Mouse (Mus musculus) kidney, adult 8-10 months (tissue): ENCODE results near the gene Gzmk.
"Not testable (repeated sequence)": the region's sequence is repeated elsewhere in the genome, so short reads cannot be mapped to it uniquely, and the experiment has no call there.

Experiments
- DNase-seq, 2 experiments: peaks; one replicate each; pipeline ENCODE4 v3.0.0; 2022

Gene Gzmk

DNA sequence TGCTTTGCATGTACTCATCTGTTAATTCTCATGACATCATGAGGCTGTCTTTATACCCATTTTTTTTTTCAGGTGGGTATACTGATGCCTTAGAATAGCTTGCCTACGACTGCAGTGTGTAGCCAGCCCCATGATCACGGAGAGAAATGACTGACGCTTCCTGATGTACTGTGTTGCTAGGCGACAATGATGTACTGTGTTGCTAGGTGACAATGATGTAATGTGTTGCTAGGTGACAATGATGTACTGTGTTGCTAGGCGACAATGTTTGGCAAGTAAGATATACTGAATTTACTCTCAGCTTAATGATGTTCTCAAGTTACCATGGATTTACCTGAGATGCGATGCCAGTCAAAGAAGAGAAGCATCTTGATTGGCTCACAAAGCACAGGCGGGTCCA is at the start of gene Gzmk:
Gene Gzmk, minus strand, starts transcription at position 98 of the 400 bp plus-strand sequence.
- DNase-seq = no peak

DNA sequence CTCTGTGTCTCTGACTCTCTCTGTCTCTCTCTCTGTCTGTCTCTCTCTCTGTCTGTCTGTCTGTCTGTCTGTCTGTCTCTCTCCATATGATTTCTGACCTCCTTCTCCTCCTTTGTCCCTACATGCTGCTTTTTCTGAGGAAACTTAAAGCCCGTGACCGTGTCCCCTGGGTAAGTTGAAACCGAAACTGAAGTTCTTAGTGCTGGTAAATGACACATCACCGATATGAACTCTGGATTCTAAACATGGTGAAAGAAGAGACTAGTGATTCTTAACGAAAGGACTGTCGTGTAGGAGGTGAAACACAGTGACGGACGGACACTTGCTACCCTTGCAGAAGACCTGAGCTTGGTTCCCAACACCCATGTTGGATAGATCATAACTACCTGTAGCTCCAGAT is 45.5 kb upstream of the Gzmk start:
- no peak for DNase-seq

DNA sequence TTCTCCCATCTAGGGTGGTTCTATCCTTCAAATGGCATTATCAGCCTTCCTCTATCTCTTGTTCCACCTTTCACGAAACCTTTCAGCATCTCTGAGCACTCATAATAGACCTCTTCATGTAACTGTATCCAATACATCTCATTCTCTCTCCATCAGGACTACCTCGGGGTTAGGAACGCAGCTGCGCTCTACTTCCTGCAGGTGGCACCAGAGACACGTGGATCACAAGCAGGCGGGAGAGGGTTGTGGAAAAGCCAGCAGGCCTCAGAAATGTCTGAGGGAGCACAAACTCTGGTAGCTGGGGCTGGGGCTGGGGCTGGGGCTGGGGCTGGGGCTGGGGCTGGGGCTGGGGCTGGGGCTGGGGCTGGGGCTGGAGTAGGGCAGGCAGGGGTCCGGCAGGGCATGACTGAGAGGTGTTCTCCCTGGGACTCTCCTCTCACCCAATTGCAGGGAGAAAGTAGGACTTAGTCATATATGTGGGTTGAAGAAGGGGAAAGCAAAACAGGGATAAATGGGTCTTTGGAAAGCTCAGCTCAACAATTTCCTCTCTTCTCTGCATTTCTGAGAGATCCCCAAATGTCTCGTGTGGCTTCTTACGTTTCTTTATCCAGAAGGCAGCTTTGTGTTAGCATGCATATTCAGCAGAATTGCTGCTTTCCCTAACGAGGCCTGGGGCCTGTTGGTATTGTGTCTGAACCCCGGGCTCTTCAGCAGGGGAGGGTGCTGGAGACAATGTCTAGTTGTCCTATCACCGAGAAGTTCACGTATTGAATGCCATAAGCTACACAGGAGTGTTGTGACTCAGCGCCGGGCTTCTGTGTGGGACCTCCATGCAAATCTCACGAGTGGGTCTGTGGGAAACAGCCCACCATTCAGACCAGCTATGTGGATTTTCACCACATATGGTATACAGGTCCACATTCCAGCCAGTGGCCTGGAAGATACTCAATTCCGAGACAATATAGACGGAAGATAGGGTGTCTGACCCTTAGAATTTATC is 44.4 kb upstream of the Gzmk start:
- peak; percentile 63 to 79 for DNase-seq

DNA sequence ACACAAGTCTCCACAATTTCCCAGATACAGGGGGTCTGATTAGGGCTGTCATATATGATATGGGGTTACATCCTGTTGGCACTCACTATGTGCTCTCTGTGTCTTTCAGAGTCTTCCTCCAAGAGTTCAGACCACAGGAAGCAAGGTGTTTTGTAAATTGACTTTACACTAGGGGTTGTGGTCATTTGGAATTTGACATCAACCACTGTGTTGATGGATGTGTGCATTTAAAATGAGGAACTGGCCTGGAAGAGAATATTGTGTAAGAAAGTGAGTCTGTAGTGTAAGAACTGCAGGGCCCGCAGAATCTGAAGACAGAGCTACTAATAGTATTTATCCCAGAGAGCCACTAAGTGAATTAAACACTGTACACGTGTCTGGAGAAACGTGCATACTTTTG is 41.5 kb upstream of the Gzmk start:
- no peak for DNase-seq

DNA sequence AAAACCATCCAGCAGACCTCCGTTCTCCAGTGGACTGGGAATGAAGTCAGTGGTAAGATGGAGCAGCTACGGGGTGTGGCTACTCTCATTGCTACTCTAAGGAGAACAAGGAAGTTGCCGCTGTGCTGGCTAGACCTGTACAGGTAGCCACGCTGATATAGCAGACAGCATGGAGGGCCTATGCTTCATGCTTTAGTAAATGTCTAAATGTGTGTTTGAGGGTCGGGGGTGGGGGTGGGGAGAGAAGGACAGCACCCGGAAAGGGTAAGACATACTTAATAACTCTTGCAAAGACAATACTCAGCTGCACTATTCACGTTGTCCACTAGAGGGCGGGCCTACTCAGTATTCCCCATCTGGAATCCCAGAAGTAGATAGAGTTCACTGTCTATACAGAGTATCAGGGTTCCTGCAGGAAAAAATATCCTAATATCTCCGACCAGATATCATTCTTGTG is 40.8 kb upstream of the Gzmk start:
- peak; percentile 27 to 80 for DNase-seq

DNA sequence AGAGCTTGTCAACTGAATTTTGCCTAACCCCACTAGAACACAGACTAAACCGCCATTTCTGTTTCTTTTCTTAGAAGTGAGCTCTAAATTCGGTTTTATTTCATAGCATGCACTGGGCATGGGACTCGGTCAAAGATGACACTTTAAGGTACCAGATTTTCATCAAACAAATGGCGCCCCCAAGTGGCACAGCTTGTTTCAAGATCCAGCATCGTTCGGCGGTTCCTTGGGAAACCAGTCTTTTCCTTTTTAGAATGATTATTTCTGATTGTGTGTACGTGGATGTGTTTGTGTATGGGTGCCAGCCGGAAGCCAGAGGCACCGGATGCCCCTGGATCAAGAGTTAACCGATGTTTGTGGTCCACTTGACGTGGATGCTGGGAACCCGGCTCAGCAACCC is 39.5 kb upstream of the Gzmk start:
- peak in 1 of 2 experiments; percentile 57 for DNase-seq

DNA sequence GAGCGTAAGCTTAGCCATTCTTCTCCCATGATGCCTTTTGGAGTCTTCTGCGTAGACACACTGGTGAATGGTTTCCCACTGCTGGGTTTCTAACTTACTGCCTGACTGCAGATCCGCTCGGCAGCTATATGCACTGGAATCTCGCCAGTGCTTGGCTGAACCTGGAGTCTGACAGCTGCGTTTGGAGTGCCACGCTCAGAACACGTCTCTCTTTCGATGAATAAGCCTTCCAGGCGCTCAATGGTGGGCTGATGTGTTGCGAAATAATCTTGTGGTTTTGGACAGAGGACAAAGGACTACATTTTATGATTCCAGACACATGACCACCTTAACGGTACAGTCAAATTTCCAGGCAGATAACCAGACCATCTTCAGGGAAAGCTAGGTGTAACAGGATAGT is 37.1 kb upstream of the Gzmk start:
- no peak for DNase-seq

DNA sequence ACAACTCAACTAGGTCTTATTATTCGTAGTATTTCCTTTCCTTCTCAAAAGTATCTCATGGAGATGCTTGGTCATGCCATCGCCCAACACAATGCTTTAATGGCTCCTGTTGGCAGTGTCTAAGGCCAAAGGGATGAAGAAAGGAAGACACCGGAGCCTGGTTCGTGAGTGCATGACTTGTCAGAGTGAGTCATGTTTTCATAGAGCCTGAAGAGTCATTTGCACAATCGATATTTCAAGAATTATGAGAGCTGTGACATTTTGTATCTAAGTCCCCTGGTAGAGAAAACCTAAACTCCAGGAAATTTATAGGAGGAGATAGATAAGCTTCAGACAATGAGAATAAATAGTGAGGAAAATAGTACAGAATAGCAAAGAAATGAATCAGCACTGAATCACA is 33.5 kb upstream of the Gzmk start:
- DNase-seq = no peak

DNA sequence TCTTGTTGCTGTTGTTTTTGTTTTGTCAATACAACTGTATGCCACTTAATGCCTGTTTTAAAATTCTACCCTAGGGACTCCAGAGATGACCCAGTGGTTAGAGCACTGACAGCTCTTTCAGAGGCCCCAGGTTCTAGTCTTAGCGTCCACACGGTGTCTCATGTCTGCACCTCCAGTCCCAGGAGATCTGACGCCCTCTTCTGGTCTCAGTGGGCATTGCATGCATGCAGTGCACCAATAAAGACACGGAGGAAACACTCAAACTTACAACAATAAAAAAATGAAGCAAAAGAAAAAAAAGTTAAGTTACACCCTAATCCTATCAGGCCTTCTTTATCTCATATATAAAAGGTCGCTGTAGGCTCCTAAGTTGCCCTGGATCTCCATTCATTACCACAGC is 31.5 kb upstream of the Gzmk start:
- DNase-seq = no peak

DNA sequence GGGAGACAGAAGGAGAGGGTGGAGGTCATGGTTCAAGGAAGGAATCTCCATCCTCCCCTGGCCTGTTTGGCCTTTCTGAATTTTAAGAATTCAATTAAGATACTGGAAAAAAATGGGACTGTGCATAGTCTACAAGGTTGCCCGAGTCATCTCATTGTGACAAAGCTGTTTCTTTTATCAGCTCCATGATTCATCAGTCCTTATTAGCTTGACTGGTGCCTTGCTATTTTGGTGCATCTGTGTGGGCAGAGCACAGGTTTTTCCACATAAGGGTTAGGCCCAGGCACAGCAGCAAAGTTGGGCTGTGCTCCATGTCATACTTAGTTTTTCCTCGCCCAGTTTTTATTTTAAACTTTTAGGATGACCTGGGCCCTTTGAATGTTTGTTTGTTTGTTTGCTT is 31.1 kb upstream of the Gzmk start:
- no peak for DNase-seq

DNA sequence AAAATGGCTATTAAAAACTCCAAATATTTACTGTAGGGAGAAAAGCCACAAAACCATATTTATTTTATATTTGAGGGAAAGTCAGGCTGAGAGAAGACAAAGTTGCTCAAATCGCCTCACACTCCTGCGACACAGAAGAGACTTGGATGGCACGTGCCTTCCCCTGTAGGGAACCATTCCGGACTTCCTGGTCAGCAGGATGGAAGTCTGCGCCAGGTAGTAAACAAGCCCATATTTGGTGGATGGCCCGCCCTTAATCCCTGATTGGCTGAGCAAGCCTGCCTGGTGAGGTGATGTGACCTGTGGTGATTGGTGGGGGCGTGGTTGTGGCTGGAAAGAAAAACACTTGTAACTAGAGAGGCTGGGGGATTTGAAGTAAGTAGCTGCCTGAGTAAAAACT is 26.9 kb upstream of the Gzmk start:
- not testable (repeated sequence) for DNase-seq

DNA sequence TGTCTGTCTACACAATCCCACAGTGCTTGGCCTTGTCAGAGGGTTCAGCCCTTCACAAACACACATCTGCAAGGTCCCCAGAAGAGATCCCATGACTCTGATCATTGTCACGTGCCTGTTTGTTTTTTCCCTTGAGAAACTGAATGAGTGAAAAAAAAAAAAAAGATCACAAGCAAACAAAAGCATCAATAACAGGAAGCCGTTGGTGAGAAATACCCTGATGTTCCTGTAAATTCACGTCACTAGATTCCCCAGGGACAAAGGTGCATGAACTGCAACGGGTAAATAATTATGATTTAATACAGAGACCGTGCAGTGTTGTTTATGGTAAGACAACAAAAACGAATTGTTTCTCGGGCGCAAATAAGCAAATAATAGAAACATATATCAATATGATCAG is 19.3 kb upstream of the Gzmk start:
- DNase-seq = peak in 1 of 2 experiments; percentile 50

DNA sequence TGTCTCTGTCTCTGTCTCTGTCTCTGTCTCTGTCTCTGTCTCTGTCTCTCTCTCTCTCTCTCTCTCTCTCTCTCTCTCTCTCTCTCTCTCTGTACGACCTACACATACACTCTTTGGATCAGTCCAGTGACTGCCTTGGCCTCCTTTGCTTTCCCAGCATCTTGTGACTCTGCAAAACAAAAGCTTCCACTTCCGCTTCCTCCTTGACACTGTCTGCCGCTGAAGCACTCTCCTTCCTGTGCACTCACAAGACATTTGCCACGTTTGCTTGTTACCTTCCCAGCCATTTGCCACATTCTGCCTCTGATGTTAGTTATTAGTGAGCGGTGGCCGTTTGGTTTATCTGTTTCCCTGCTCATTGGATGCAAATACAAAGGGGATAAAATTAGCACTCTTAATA is 16.4 kb upstream of the Gzmk start:
- DNase-seq = no peak

DNA sequence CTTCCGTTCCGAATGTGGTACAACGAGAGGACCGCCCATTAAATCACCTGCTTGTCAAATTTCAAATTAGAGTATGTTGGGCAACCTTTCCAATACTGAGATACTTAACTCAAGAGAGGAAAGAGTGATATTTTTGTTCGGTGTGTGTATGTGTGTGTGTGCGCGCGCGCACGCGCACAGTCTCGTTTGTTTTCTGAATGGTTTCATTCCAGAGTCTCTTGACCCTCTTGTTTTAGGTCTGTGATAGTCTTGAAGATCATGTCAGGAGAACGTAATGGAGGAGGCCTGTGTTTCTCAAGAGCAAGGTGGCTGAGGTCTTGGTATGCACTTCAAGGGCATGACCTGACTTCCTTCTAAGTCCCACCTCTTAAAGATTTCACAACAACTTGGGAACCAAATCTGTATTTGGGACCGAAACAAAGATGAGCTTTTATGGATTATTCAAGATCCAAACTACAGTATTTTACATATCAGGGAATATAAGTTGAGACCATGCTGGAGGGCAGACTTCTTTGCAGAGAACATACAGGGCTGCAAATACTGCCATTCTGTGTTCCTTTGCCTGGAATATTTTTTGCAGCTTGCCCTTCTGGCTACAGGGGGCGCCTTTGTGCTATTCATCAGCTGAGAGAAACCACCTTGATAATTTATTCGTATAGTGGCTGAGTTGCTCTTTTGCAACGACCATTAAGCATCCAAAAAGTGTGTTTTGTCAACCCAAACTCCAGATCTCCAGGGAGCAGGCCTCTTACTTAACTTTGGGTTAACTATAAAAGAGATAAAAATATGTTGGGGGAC is 2.2 kb upstream of the Gzmk start:
- DNase-seq = peak in 1 of 2 experiments; percentile 35

DNA sequence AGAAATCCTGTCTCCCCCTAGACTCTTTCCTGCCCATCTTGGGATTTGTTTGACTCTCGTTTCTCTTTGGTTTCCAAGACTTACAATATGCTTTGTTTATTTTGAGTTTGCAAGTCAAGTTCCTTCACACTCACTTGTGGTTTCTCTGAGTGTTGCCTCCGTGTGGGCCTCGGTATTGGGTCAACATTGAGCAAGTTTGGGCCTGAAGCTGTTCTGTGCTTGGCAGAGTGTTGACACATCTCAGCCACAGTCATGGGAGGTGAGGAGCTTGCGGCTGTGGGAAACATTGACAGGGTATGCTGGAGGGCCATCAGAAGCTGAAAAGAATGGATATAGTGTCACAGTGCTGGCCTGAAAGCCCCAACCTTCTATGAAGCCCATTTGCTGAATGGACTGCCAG is 1.4 kb upstream of the Gzmk start:
- no peak for DNase-seq

DNA sequence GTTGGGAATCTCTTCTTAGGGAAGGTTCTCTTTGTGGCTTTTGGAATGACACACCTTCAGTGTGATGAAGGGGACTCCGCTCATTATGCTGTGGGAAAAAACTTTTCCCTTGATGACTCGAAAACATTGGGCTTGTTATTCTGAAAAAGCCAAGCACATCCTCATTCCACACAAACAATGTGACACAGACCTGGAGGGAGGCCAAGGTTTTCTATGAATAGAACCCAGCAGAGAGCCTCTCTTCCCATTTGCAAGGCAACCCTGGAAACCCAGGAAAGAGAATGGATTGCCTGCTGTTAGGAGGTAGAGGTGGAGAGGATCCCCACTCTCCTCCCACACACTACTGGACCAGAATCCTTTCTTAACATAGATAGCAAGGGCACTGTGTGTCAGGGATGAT is 1.6 kb downstream of the Gzmk start:
- DNase-seq = peak; percentile 70 to 73

DNA sequence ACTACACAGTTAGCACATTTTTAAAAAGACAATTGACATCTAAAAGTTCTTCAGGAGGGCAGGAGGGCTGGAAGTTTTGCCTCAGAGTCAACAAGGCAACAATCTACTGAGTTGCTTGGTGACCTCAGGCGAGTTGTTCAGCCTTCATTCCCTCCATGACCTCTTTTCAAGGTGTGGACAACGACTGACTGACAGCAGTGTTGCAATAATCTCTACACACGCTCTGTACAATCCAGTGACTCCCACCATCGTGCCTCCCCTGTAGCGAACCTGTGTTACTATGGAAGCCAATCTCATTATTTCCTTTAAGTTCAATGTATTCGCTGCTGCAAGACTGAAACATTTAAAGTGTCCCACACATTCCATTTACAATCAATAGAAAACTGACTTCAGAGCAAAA is 3.9 kb downstream of the Gzmk start:
- no peak for DNase-seq

DNA sequence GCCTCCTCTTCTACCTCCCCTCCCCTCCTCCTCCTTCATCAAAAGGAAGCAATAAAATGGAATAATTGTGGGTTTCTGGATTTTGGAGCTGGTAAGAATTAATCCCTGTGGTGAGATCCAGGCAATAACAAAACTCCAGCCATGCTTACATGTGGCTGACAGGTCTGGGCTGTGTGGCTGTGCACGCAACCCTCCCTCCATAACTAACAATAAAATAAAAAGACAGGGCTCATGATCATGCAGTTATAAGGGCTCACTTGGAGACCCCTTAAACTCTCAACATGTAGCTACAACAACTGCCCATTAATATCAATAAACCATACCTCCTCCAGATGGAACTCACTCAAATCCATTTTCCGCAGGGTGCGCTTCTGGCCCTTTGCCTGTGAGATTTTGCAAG is 11.8 kb downstream of the Gzmk start:
- no peak for DNase-seq

DNA sequence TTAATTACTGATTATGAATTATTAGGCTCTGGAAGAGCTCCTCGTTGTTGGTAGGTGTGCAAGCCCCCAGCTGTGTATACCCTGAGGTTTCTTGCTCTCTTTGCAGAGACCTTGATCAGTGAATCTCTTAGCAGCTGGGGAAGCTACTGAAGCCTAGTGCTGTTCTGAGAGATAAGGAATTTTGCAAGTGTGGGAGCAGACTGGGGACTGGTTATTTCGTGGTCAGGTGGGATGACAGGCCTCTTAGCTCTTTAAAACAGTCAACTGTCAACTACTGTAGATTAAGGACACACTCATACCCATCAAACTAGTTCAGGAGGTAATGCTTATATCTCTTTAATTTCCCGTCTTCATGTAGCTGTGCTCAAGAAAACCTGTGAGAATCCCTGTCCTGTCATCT is 13.3 kb downstream of the Gzmk start:
- no peak for DNase-seq

DNA sequence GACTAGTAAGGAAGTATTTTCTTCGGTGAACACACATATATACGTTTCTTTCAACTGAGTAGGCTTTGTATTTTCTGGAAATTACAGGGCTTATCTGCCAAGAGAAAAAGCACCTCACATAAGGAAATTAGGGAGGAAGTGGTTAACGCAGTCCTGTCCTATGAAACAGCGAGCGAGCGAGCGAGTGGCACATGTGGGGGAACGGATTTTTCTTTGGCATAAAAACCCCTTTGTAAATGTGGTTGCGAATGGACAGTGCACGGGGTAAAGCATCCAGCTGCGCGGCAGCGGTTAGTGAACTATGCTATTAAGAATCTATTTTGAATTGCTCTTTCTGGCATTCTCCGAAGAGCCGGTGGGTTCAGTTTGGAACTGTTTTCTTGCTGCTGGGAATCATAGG is 14.4 kb downstream of the Gzmk start:
- no peak for DNase-seq

DNA sequence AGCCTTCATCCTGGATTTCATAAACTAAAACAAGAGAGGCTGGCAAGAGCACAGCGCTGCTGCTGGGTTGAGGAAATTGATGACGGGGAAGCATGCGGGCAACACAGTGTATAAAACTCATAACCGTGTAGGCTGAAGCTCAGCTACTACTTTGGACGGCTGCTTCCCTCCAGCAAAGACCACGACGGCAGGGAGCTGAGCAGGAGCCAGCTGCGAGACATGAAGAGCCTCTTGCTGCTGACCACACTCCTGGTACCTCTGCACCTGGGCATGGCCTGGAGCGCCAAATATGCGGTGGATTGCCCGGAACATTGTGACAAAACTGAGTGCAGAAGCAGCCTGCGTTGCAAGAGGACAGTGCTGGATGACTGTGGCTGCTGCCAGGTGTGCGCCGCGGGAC is 16.1 kb downstream of the Gzmk start, which contains the start of gene Esm1:
Gene Esm1, plus strand, starts transcription at position 36 of the 400 bp plus-strand sequence.
- peak; percentile 13 to 19 for DNase-seq

DNA sequence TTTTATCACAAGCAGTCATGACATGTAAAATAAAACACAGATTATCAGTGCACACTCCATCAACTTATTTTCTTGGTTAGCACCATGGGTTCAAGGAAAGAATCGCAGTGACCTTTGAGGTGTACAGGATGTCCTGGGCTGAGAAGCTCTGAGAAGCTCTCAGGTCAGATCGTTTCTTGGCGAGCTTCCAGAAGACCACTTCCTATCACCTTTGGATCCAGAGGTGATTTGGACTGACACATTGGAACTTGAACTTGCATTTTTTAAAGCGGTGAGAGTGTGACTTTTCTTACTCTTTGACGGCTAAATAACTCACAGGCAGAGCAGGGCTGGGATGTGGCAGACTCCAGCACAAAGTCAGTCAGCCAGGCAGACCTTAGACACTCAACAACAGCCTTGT is 20.4 kb downstream of the Gzmk start:
- DNase-seq = peak; percentile 9 to 54

DNA sequence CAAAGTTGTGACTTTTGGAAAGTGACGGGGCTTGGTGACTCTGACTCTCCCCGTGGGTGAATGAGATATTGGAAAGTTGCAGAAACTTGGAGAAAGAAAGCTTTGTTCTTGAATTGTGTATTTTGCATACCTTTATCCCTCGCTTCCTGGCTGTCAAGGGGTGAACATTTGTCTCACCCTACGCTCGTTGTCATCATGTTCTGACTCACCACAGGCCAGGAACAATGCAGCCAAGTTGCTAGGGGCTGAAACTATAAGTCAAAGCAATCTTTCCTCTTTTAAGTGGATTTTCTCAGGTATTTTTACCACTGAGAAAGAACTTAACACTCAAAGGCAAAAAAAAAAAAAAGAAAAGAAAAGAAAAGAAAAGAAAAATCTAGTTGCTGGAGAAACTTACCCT is 22.6 kb downstream of the Gzmk start:
- DNase-seq = no peak

DNA sequence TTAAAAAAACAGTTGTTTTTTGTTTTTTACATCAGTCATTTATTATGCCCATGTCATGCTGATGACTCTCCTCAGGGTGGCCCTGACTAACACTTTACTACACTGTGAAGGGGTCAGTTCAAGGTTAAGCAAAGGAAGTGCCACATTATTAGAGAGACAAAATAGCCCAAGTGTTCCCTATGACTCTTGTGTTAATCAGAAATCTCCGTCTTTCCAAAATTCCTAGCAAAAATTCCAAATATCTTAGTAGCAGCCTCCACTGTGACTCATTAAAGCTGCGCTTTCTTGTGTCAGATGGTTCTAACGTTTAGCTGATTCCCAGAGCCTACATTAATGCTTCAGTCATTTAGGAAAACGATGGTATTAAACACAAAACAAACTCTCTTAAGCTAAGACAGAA is 23.5 kb downstream of the Gzmk start:
- no peak for DNase-seq
